Mouse (Mus musculus) cerebral cortex, adult 2 months (tissue): ENCODE data around the gene Gm20388.

Experiments used
- WGBS: fragments of 180-500 bp; shearing (Covaris S2); methylation state at CpG from one replicate; pipeline ENCODE4 v1.1.7; 2018; 5-methylcytosine and 5-hydroxymethylcytosine counted together

The Gm20388 gene

GRCm38 (mm10) chr8:123452149-123452548, 3541.5 kb downstream of the Gm20388 start:
- WGBS = 57% methylated on average over 4 of the region's 4 CpGs

GRCm38 (mm10) chr8:123453291-123453690, 3542.7 kb downstream of the Gm20388 start:
- 84% methylated on average over 7 of the region's 7 CpGs for WGBS

- 93% methylated on average over 5 of the region's 5 CpGs for WGBS
These were observed 3543.3 kb downstream of the Gm20388 start for GRCm38 (mm10) chr8:123453951-123454350.

GRCm38 (mm10) chr8:123454559-123454958, 3543.9 kb downstream of the Gm20388 start:
- WGBS = 96% methylated on average over 6 of the region's 6 CpGs

- 93% methylated on average over 4 of the region's 4 CpGs for WGBS
These were observed 3553.0 kb downstream of the Gm20388 start for GRCm38 (mm10) chr8:123463651-123464050.

- WGBS = 61% methylated on average over 3 of the region's 3 CpGs
These were observed 3556.8 kb downstream of the Gm20388 start for GRCm38 (mm10) chr8:123467476-123467875.

- 82% methylated on average over 6 of the region's 6 CpGs for WGBS
These were observed 3562.3 kb downstream of the Gm20388 start for GRCm38 (mm10) chr8:123472991-123473390.

GRCm38 (mm10) chr8:123474549-123474948, 3563.9 kb downstream of the Gm20388 start:
- 58% methylated on average over 5 of the region's 5 CpGs for WGBS

GRCm38 (mm10) chr8:123476911-123477736, 3566.5 kb downstream of the Gm20388 start:
- WGBS = 6% methylated on average over 34 of the region's 34 CpGs

GRCm38 (mm10) chr8:123477737-123478258, 3567.2 kb downstream of the Gm20388 start, which contains the start of gene Afg3l1:
TSS of gene Afg3l1 (plus strand) at chr8:123477903.
- under 1% methylated on average over 58 of the region's 58 CpGs for WGBS

- WGBS = 29% methylated on average over 16 of the region's 16 CpGs
These were observed 3568.0 kb downstream of the Gm20388 start for GRCm38 (mm10) chr8:123478456-123479218.

- 92% methylated on average over 7 of the region's 7 CpGs for WGBS
These were observed 3572.0 kb downstream of the Gm20388 start for GRCm38 (mm10) chr8:123482627-123483026.

GRCm38 (mm10) chr8:123491280-123492075, 3580.8 kb downstream of the Gm20388 start:
- 81% methylated on average over 15 of the region's 15 CpGs for WGBS

GRCm38 (mm10) chr8:123492898-123493297, 3582.3 kb downstream of the Gm20388 start:
- WGBS = 73% methylated on average over 9 of the region's 9 CpGs

GRCm38 (mm10) chr8:123497699-123498098, 3587.1 kb downstream of the Gm20388 start:
- WGBS = 81% methylated on average over 4 of the region's 4 CpGs

GRCm38 (mm10) chr8:123498963-123499362, 3588.3 kb downstream of the Gm20388 start:
- 56% methylated on average over 11 of the region's 11 CpGs for WGBS

GRCm38 (mm10) chr8:123499556-123499955, 3588.9 kb downstream of the Gm20388 start:
- WGBS = 63% methylated on average over 11 of the region's 11 CpGs

GRCm38 (mm10) chr8:123502192-123502591, 3591.6 kb downstream of the Gm20388 start:
- WGBS = 89% methylated on average over 5 of the region's 5 CpGs

GRCm38 (mm10) chr8:123503801-123504467, 3593.3 kb downstream of the Gm20388 start:
- WGBS = over 99% methylated on average over 6 of the region's 6 CpGs

- 90% methylated on average over 9 of the region's 9 CpGs for WGBS
These were observed 3594.1 kb downstream of the Gm20388 start for GRCm38 (mm10) chr8:123504591-123505195.

- WGBS = 57% methylated on average over 4 of the region's 4 CpGs
These were observed 3594.6 kb downstream of the Gm20388 start for GRCm38 (mm10) chr8:123505267-123505666.
